In genomic region chr13:73936938-73937320, GRCm38 (mm10) we compare ENCODE assay signal across 8 mouse cellular contexts. TPM values are rescaled to one million over a fixed set of nuclear protein-coding genes. Genes with fewer than 3 reads are reported as not detected.
DNase-seq lines count a peak whose midpoint lies in the region; ATAC-seq and TF ChIP-seq lines count a peak whose summit lies in the region.

No protein-coding gene starts in this region.

- H3K4me2 ChIP-seq in kidney, embryonic 14.5 days (replicated peaks; ENCODE audit: low read depth, low read length): peak overlapping the region; percentile 62

- H3K27ac ChIP-seq in kidney, embryonic 14.5 days (ENCODE audit: low read depth, low read length): no peak overlapping the region
- no peak overlapping the region for H3K27ac ChIP-seq in bone marrow macrophage, adult 2 months (ENCODE audit: insufficient read depth, low read depth, low read length)
- peak overlapping the region; percentile 97 for H3K27ac ChIP-seq in midbrain, embryonic 10.5 days (replicated peaks)

- peaks cover 4% of the 10 kb centered on the region; the same call in 1 of the 2 replicates for H3K4me1 ChIP-seq in kidney, embryonic 14.5 days (ENCODE audit: control insufficient read depth, insufficient read depth, low read length)
- H3K4me1 ChIP-seq in bone marrow macrophage, adult 2 months (ENCODE audit: control insufficient read depth, insufficient read depth, low read length): peaks cover 5% of the 10 kb centered on the region
- peaks cover 19% of the 10 kb centered on the region for H3K4me1 ChIP-seq in midbrain, embryonic 10.5 days

- peak overlapping the region; percentile 80 for H3K4me3 ChIP-seq in kidney, embryonic 14.5 days (ENCODE audit: low read length)
- peak overlapping the region; percentile 71 for H3K4me3 ChIP-seq in bone marrow macrophage, adult 2 months (ENCODE audit: insufficient read depth, low read length)
- peak overlapping the region; percentile 93 for H3K4me3 ChIP-seq in midbrain, embryonic 10.5 days

- H3K9ac ChIP-seq in kidney, embryonic 14.5 days (ENCODE audit: low read depth, low read length): peak overlapping the region; percentile 82

- 11% methylated on average over 5 of the region's 5 CpGs for WGBS in kidney, embryonic 14.5 days
- WGBS in midbrain, embryonic 10.5 days: 17% methylated on average over 5 of the region's 5 CpGs

- H3K36me3 ChIP-seq in kidney, embryonic 14.5 days (ENCODE audit: control insufficient read depth, insufficient read depth, low read length): peaks cover 47% of the 10 kb centered on the region
- peaks cover 66% of the 10 kb centered on the region for H3K36me3 ChIP-seq in midbrain, embryonic 10.5 days

- no peak for TF ChIP-seq POLR2A in bone marrow macrophage, adult 2 months (IDR thresholded peaks at IDR 0.05; ENCODE audit: borderline replicate concordance, low read depth, low read length)

- H3K9me3 ChIP-seq in kidney, embryonic 14.5 days (ENCODE audit: control insufficient read depth, low read length): no peaks in the 10 kb centered on the region
- no peaks in the 10 kb centered on the region for H3K9me3 ChIP-seq in midbrain, embryonic 10.5 days (replicated peaks)

- DNase-seq in kidney, adult 9 months: no peak
- DNase-seq in forelimb bud, embryonic 11.5 days (ENCODE audit: low read depth, low spot score): peak; percentile 7
- no peak for DNase-seq in midbrain, embryonic 10.5 days (ENCODE audit: low spot score)
- DNase-seq in right cerebral cortex, adult 18-20 months: no peak
- DNase-seq in ovary, postnatal 10 days (ENCODE audit: low spot score): no peak
- DNase-seq in cerebellum, adult 9-11 months: no peak

- H3K27me3 ChIP-seq in kidney, embryonic 14.5 days (ENCODE audit: control insufficient read depth, insufficient read depth, low read length): no peaks in the 10 kb centered on the region
- no peaks in the 10 kb centered on the region for H3K27me3 ChIP-seq in midbrain, embryonic 10.5 days (ENCODE audit: low read depth, poor library complexity, severe bottlenecking)

- peak; percentile 55 for ATAC-seq in kidney, embryonic 14.5 days (ENCODE audit: low FRiP score, low TSS enrichment)

- TF ChIP-seq CTCF in bone marrow macrophage, adult 2 months (IDR thresholded peaks at IDR 0.05; ENCODE audit: low read depth, low read length): no peak

RNA-seq across cellular contexts. Expression of gene Trip13, which starts 0.7 kb away (rescaled TPM):
- 44.1 and 54.9 TPM in 2 replicates for polyA plus RNA-seq in kidney, embryonic 14.5 days (2014; fragmentation: Nextera tagmentation; extraction: Ambion mirVana)
- polyA plus RNA-seq in bone marrow macrophage, adult 2 months (2012; ENCODE audit: insufficient read depth, insufficient read length, missing spikeins): 14.5 and 20.3 TPM in 2 replicates
- 59.5 and 69.1 TPM in 2 replicates for polyA plus RNA-seq in midbrain, embryonic 10.5 days (2016; fragmentation: Nextera tagmentation; extraction: Ambion mirVana)

RNA-seq across cellular contexts. Expression of gene Brd9, which starts 0.7 kb away (rescaled TPM):
- polyA plus RNA-seq in kidney, embryonic 14.5 days (2014; fragmentation: Nextera tagmentation; extraction: Ambion mirVana): 41.9 and 47.7 TPM in 2 replicates
- polyA plus RNA-seq in bone marrow macrophage, adult 2 months (2012; ENCODE audit: insufficient read depth, insufficient read length, missing spikeins): 40.7 and 48.0 TPM in 2 replicates
- polyA plus RNA-seq in midbrain, embryonic 10.5 days (2016; fragmentation: Nextera tagmentation; extraction: Ambion mirVana): 57.8 and 71.9 TPM in 2 replicates

RNA-seq across cellular contexts. Expression of gene Zdhhc11, which starts 26.7 kb away (rescaled TPM):
- polyA plus RNA-seq in kidney, embryonic 14.5 days (2014; fragmentation: Nextera tagmentation; extraction: Ambion mirVana): not detected in 2 replicates
- not detected in 2 replicates for polyA plus RNA-seq in bone marrow macrophage, adult 2 months (2012; ENCODE audit: insufficient read depth, insufficient read length, missing spikeins)
- polyA plus RNA-seq in midbrain, embryonic 10.5 days (2016; fragmentation: Nextera tagmentation; extraction: Ambion mirVana): not detected in 2 replicates
